Mouse (Mus musculus) hindbrain, embryonic 13.5 days (tissue): ENCODE data around the gene Mcm2. TPM values are rescaled to one million over a fixed set of nuclear protein-coding genes. Genes with fewer than 3 reads are reported as not detected.

Experiments
- ATAC-seq: fragments of 200-750 bp; cut with Nextera tagmentation; 2 replicates; pipeline ENCODE4 v1.8.0; 2017; ENCODE audit warnings: moderate TSS enrichment; ENCODE audit not compliant: low FRiP score
- H3K27ac ChIP-seq: fragments of 300-500 bp; sonication (generic); 2 replicates; pipeline ENCODE4 v1.5.1; 2015; ENCODE audit warnings: inconsistent platforms, mild to moderate bottlenecking, moderate library complexity
- H3K27me3 ChIP-seq: fragments of 300-500 bp; sonication (generic); 2 replicates; pipeline ENCODE4 v1.6.1; 2015; ENCODE audit warnings: mild to moderate bottlenecking, inconsistent platforms
- H3K36me3 ChIP-seq: fragments of 300-500 bp; sonication (generic); 2 replicates; pipeline ENCODE4 v1.6.1; 2015; ENCODE audit warnings: mild to moderate bottlenecking, inconsistent platforms
- H3K4me1 ChIP-seq: fragments of 300-500 bp; sonication (generic); replicated peaks from 2 replicates; pipeline ENCODE4 v1.6.1; 2015; ENCODE audit warnings: inconsistent platforms
- H3K4me2 ChIP-seq: fragments of 300-500 bp; sonication (generic); 2 replicates; pipeline ENCODE4 v1.6.1; 2015; ENCODE audit warnings: inconsistent platforms, mild to moderate bottlenecking, moderate library complexity
- H3K4me3 ChIP-seq: fragments of 300-500 bp; sonication (generic); 2 replicates; pipeline ENCODE4 v1.5.1; 2015; ENCODE audit warnings: mild to moderate bottlenecking, inconsistent platforms
- H3K9ac ChIP-seq: fragments of 300-500 bp; sonication (generic); 2 replicates; pipeline ENCODE4 v1.6.1; 2015; ENCODE audit warnings: mild to moderate bottlenecking, inconsistent platforms
- H3K9me3 ChIP-seq: fragments of 300-500 bp; sonication (generic); 2 replicates; pipeline ENCODE4 v1.6.1; 2016; ENCODE audit warnings: inconsistent platforms
- WGBS: fragments of 180-500 bp; shearing (Covaris S2); methylation state at CpG from one replicate; pipeline ENCODE4 v1.1.7; 2015; 5-methylcytosine and 5-hydroxymethylcytosine counted together
- polyA plus RNA-seq: library from polyadenylated mRNA; unstranded; fragments of >200 nt; fragmentation: Nextera tagmentation; extraction: Ambion mirVana; gene quantifications from 2 replicates; pipeline ENCODE4 v1.2.1, GENCODE M21; 2015

Mcm2 gene
- polyA plus RNA-seq, 1 experiment from 2014 or later, result 43.7 TPM

GRCm38 (mm10) chr6:88936342-88937213 is 38.0 kb upstream of the Mcm2 start:
- Histone ChIP-seq H3K4me2 (no peak overlapping the region), H3K36me3 (no peaks in the 10 kb centered on the region), H3K27me3 (0 out of 2 replicates have a peak, but pooled peaks cover 8% of the 10 kb centered on the region), H3K4me1 (peaks cover 85% of the 10 kb centered on the region), H3K9ac (no peak overlapping the region), H3K4me3 (no peak overlapping the region), H3K9me3 (no peaks in the 10 kb centered on the region), H3K27ac (peak overlapping the region; percentile 91)
- WGBS, result 61% methylated on average over 13 of the region's 13 CpGs
- ATAC-seq, result no peak

GRCm38 (mm10) chr6:88935735-88936276 is 37.2 kb upstream of the Mcm2 start:
- no peak for ATAC-seq
- no peaks in the 10 kb centered on the region for H3K9me3 ChIP-seq
- peak overlapping the region; percentile 5; the same call in 1 of the 2 replicates for H3K9ac ChIP-seq
- 0 out of 2 replicates have a peak, but pooled peaks cover 8% of the 10 kb centered on the region for H3K27me3 ChIP-seq
- H3K36me3 ChIP-seq, result no peaks in the 10 kb centered on the region
- no peak overlapping the region for H3K4me2 ChIP-seq
- H3K4me1 ChIP-seq, result peaks cover 83% of the 10 kb centered on the region
- no peak overlapping the region for H3K4me3 ChIP-seq
- WGBS, result 12% methylated on average over 4 of the region's 4 CpGs
- H3K27ac ChIP-seq, result no peak overlapping the region

GRCm38 (mm10) chr6:88934816-88935215 is 36.2 kb upstream of the Mcm2 start:
- H3K27ac ChIP-seq, result no peak overlapping the region
- no peaks in the 10 kb centered on the region for H3K9me3 ChIP-seq
- H3K27me3 ChIP-seq, result 0 out of 2 replicates have a peak, but pooled peaks cover 8% of the 10 kb centered on the region
- no peak overlapping the region for H3K4me2 ChIP-seq
- ATAC-seq, result no peak
- WGBS, result 11% methylated on average over 4 of the region's 4 CpGs
- no peak overlapping the region for H3K9ac ChIP-seq
- H3K4me3 ChIP-seq, result no peak overlapping the region
- no peaks in the 10 kb centered on the region for H3K36me3 ChIP-seq
- H3K4me1 ChIP-seq, result peaks cover 83% of the 10 kb centered on the region

- no peak for ATAC-seq
- Histone ChIP-seq H3K9ac (no peak overlapping the region), H3K27ac (no peak overlapping the region), H3K9me3 (no peaks in the 10 kb centered on the region), H3K27me3 (0 out of 2 replicates have a peak, but pooled peaks cover 8% of the 10 kb centered on the region), H3K4me1 (peaks cover 83% of the 10 kb centered on the region), H3K36me3 (no peaks in the 10 kb centered on the region), H3K4me2 (no peak overlapping the region), H3K4me3 (no peak overlapping the region)
- WGBS, result 40% methylated on average over 4 of the region's 4 CpGs
Measured at GRCm38 (mm10) chr6:88934132-88934531, 35.6 kb upstream of the Mcm2 start.

GRCm38 (mm10) chr6:88931449-88931848 is 32.9 kb upstream of the Mcm2 start:
- Histone ChIP-seq H3K9ac (no peak overlapping the region), H3K36me3 (no peaks in the 10 kb centered on the region), H3K9me3 (no peaks in the 10 kb centered on the region), H3K4me3 (no peak overlapping the region), H3K27ac (no peak overlapping the region), H3K4me1 (peaks cover 82% of the 10 kb centered on the region), H3K4me2 (no peak overlapping the region), H3K27me3 (0 out of 2 replicates have a peak, but pooled peaks cover 8% of the 10 kb centered on the region)
- no peak for ATAC-seq
- WGBS, result 84% methylated on average over 2 of the region's 2 CpGs

GRCm38 (mm10) chr6:88930049-88930448 is 31.5 kb upstream of the Mcm2 start:
- WGBS, result 24% methylated on average over 7 of the region's 7 CpGs
- no peak for ATAC-seq
- H3K36me3 ChIP-seq, result no peaks in the 10 kb centered on the region
- H3K4me3 ChIP-seq, result no peak overlapping the region
- peaks cover 85% of the 10 kb centered on the region for H3K4me1 ChIP-seq
- 0 out of 2 replicates have a peak overlapping the region, but pooled peaks have one; percentile 49 for H3K9ac ChIP-seq
- 0 out of 2 replicates have a peak, but pooled peaks cover 8% of the 10 kb centered on the region for H3K27me3 ChIP-seq
- no peak overlapping the region for H3K4me2 ChIP-seq
- no peaks in the 10 kb centered on the region for H3K9me3 ChIP-seq
- H3K27ac ChIP-seq, result peak overlapping the region; percentile 87

- Histone ChIP-seq H3K9ac (no peak overlapping the region), H3K9me3 (no peaks in the 10 kb centered on the region), H3K36me3 (no peaks in the 10 kb centered on the region), H3K4me3 (no peak overlapping the region), H3K27ac (peak overlapping the region; percentile 87), H3K27me3 (0 out of 2 replicates have a peak, but pooled peaks cover 8% of the 10 kb centered on the region), H3K4me2 (no peak overlapping the region), H3K4me1 (peaks cover 85% of the 10 kb centered on the region)
- 0 out of 2 replicates have a peak, but pooled peaks have one; percentile 2 for ATAC-seq
- 23% methylated on average over 6 of the region's 6 CpGs for WGBS
Measured at GRCm38 (mm10) chr6:88929451-88929850, 30.9 kb upstream of the Mcm2 start.

GRCm38 (mm10) chr6:88928576-88928975 is 30.0 kb upstream of the Mcm2 start:
- Histone ChIP-seq H3K4me2 (no peak overlapping the region), H3K9me3 (no peaks in the 10 kb centered on the region), H3K4me3 (no peak overlapping the region), H3K4me1 (peaks cover 85% of the 10 kb centered on the region), H3K27ac (no peak overlapping the region), H3K27me3 (0 out of 2 replicates have a peak, but pooled peaks cover 4% of the 10 kb centered on the region), H3K9ac (no peak overlapping the region), H3K36me3 (no peaks in the 10 kb centered on the region)
- 65% methylated on average over 5 of the region's 5 CpGs for WGBS
- ATAC-seq, result no peak

- no peak for ATAC-seq
- 81% methylated on average over 1 of the region's 1 CpGs for WGBS
- H3K4me1 ChIP-seq, result peaks cover 82% of the 10 kb centered on the region
- 0 out of 2 replicates have a peak overlapping the region, but pooled peaks have one; percentile 19 for H3K27ac ChIP-seq
- no peak overlapping the region for H3K4me3 ChIP-seq
- no peaks in the 10 kb centered on the region for H3K9me3 ChIP-seq
- H3K9ac ChIP-seq, result no peak overlapping the region
- no peaks in the 10 kb centered on the region for H3K27me3 ChIP-seq
- H3K36me3 ChIP-seq, result no peaks in the 10 kb centered on the region
- H3K4me2 ChIP-seq, result no peak overlapping the region
Measured at GRCm38 (mm10) chr6:88928026-88928425, 29.4 kb upstream of the Mcm2 start.

- no peak overlapping the region for H3K4me3 ChIP-seq
- H3K27ac ChIP-seq, result 0 out of 2 replicates have a peak overlapping the region, but pooled peaks have one; percentile 92
- H3K9ac ChIP-seq, result no peak overlapping the region
- WGBS, result 4% methylated on average over 2 of the region's 2 CpGs
- H3K36me3 ChIP-seq, result no peaks in the 10 kb centered on the region
- no peaks in the 10 kb centered on the region for H3K27me3 ChIP-seq
- peaks cover 82% of the 10 kb centered on the region for H3K4me1 ChIP-seq
- H3K4me2 ChIP-seq, result no peak overlapping the region
- peak; percentile 11; the same call in 1 of the 2 replicates for ATAC-seq
- H3K9me3 ChIP-seq, result no peaks in the 10 kb centered on the region
Measured at GRCm38 (mm10) chr6:88927595-88927994, 29.0 kb upstream of the Mcm2 start.

- Histone ChIP-seq H3K36me3 (no peaks in the 10 kb centered on the region), H3K4me3 (no peak overlapping the region), H3K4me1 (peaks cover 77% of the 10 kb centered on the region), H3K9ac (peak overlapping the region; percentile 26), H3K9me3 (no peaks in the 10 kb centered on the region), H3K27ac (peak overlapping the region; percentile 92; the same call in 1 of the 2 replicates), H3K4me2 (no peak overlapping the region), H3K27me3 (no peaks in the 10 kb centered on the region)
- ATAC-seq, result no peak
- WGBS, result 24% methylated on average over 3 of the region's 3 CpGs
Measured at GRCm38 (mm10) chr6:88926870-88927269, 28.3 kb upstream of the Mcm2 start.

GRCm38 (mm10) chr6:88925640-88926205 is 27.1 kb upstream of the Mcm2 start:
- peak overlapping the region; percentile 46 for H3K9ac ChIP-seq
- no peak overlapping the region for H3K4me2 ChIP-seq
- 4% methylated on average over 4 of the region's 4 CpGs for WGBS

More at GRCm38 (mm10) chr6:88925640-88926205, 27.1 kb upstream of the Mcm2 start:
- Histone ChIP-seq H3K4me3 (no peak overlapping the region), H3K4me1 (peaks cover 70% of the 10 kb centered on the region), H3K9me3 (no peaks in the 10 kb centered on the region), H3K27me3 (no peaks in the 10 kb centered on the region), H3K36me3 (no peaks in the 10 kb centered on the region), H3K27ac (peak overlapping the region; percentile 92)
- peak; percentile 62 for ATAC-seq
